Mouse (Mus musculus): ENCODE measurements at regions not wholly inside any gene's neighbourhood (a gene's known extent, or its start where the extent isn't known, plus 50 kb on each side); places are given as distances from the start of the nearest gene placed in this dataset.

DNA sequence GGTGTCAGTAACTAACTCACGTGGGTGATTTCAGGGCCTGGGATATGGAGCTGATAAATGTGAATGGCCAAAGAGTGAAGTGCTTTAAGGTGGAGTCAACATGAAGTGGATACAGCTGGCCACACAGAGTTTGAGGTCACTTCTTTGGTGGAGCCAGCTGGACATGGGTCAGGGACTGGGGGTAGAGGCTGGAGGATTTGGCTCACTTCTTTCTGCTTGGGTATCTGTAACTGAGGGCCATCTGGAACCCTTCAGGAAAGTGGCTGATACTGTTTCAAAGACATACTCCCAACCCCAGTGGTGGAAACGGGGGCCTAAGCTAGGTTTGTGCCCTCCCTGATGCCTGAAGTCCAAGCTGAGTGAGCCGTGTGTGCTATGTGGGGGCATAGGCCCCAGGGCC, 90.1 kb upstream of the 1700021F07Rik start:
- TF ChIP-seq POLR2A (IDR thresholded peaks at IDR 0.05; ENCODE audit: extremely low read depth, insufficient read depth, low read length) (no peak), CTCF (IDR thresholded peaks at IDR 0.05; ENCODE audit: extremely low read depth, insufficient read depth, low read length) (no peak)
